Mouse (Mus musculus) lung, embryonic 16.5 days (tissue): ENCODE measurements at regions not wholly inside any gene's neighbourhood (a gene's known extent, or its start where the extent isn't known, plus 50 kb on each side); places are given as distances from the start of the nearest gene placed in this dataset.

Source experiments
- ATAC-seq: fragments of 200-750 bp; cut with Nextera tagmentation; 2 replicates; pipeline ENCODE4 v1.8.0; 2017; ENCODE audit warnings: low read depth, mild to moderate bottlenecking, moderate library complexity
- H3K27ac ChIP-seq: fragments of 300-500 bp; sonication (generic); 2 replicates; pipeline ENCODE4 v1.5.1; 2014; ENCODE audit warnings: mild to moderate bottlenecking, control low read depth, low read length
- H3K27me3 ChIP-seq: fragments of 300-500 bp; sonication (generic); 2 replicates; pipeline ENCODE4 v1.6.1; 2014; ENCODE audit warnings: low read depth, low read length, mixed read lengths; ENCODE audit not compliant: control insufficient read depth, insufficient read depth
- H3K36me3 ChIP-seq: fragments of 300-500 bp; sonication (generic); 2 replicates; pipeline ENCODE4 v1.6.1; 2014; ENCODE audit warnings: low read length; ENCODE audit not compliant: control insufficient read depth, insufficient read depth
- H3K4me1 ChIP-seq: fragments of 300-500 bp; sonication (generic); replicated peaks from 2 replicates; pipeline ENCODE4 v1.6.1; 2014; ENCODE audit warnings: low read length, mixed read lengths; ENCODE audit not compliant: control insufficient read depth, insufficient read depth
- H3K4me2 ChIP-seq: fragments of 300-500 bp; sonication (generic); 2 replicates; pipeline ENCODE4 v1.6.1; 2014; ENCODE audit warnings: low read depth, low read length, control low read depth
- H3K4me3 ChIP-seq: fragments of 300-500 bp; sonication (generic); 2 replicates; pipeline ENCODE4 v1.5.1; 2014; ENCODE audit warnings: mild to moderate bottlenecking, low read length, control low read depth
- H3K9ac ChIP-seq: fragments of 300-500 bp; sonication (generic); 2 replicates; pipeline ENCODE4 v1.6.1; 2014; ENCODE audit warnings: low read length, control low read depth
- H3K9me3 ChIP-seq: fragments of 300-500 bp; sonication (generic); 2 replicates; pipeline ENCODE4 v1.6.1; 2016; ENCODE audit warnings: low read length; ENCODE audit not compliant: control insufficient read depth
- WGBS: fragments of 180-500 bp; shearing (Covaris S2); extraction: QIAGEN DNeasy Blood & Tissue Kit; methylation state at CpG from one replicate; pipeline ENCODE4 v1.1.7; 2014; 5-methylcytosine and 5-hydroxymethylcytosine counted together

DNA sequence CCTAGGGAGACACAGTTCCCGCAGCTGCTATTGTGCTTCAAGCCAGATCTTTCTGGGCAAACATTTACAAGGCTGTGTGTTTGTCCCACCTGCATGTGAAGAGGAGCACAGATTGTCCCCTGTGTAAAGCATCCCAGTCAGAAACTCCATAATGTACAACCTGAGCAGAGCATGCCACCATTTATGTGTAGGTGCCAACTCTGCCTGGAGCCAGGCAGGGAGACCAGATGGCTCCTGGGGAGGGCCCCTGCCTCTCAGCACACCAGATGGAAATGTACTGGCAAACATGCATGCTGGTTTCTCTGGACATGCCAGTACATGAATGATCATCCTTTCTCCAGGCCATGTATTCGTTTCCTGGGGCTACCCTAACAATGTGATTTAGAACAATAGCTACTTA lies 98.6 kb upstream of the Foxp3 start:
- Histone ChIP-seq H3K27me3 (no peaks in the 10 kb centered on the region), H3K4me1 (no peaks in the 10 kb centered on the region), H3K9ac (no peak overlapping the region), H3K4me3 (no peak overlapping the region), H3K27ac (no peak overlapping the region), H3K9me3 (no peaks in the 10 kb centered on the region), H3K4me2 (no peak overlapping the region), H3K36me3 (no peaks in the 10 kb centered on the region)
- ATAC-seq, result no peak
- WGBS, result 64% methylated on average over 2 of the region's 2 CpGs

DNA sequence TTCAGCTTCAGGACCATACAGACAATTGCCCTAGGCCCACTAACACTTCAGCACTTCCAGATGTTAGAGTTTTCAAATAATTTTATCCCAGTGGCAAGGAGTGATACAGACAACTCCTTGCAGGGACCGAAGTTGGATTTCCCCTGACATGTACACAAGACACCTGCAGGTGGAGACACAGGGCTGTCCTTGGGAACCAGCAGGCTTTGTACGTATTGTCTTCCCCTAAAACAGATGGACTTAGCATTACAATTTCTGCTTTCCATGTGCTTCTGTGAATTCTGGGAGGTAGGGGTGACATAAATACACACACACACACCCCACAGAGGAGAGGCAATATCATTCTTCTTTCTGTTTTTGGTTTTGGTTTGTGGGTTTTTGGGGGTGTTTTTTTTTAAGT lies 98.2 kb upstream of the Usp27x start:
- ATAC-seq, result no peak
- 48% methylated on average over 2 of the region's 2 CpGs for WGBS
- no peak overlapping the region for H3K27ac ChIP-seq
- H3K9me3 ChIP-seq, result no peaks in the 10 kb centered on the region
- H3K27me3 ChIP-seq, result no peaks in the 10 kb centered on the region
- no peaks in the 10 kb centered on the region for H3K4me1 ChIP-seq
- no peaks in the 10 kb centered on the region for H3K36me3 ChIP-seq
- no peak overlapping the region for H3K4me2 ChIP-seq
- no peak overlapping the region for H3K9ac ChIP-seq
- H3K4me3 ChIP-seq, result no peak overlapping the region

DNA sequence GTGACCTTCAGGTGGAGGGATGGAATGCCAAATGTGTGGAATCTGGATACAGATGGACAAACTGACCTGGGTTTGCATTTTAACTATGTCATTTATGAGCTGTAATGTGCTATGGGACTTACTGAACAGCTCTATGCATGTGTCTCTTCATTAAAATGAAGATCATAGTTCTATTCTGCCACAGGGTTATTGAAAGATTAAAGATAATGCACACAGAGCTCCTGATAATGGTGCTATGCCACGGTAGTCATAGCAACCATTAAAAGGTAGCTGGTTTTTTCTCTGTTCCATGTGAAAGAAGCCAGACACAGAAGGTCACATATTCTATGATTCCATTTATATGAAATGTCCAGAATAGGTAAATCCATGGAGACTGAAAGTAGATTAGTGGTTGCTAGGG lies 94.2 kb upstream of the Usp27x start:
- Histone ChIP-seq H3K27me3 (no peaks in the 10 kb centered on the region), H3K27ac (no peak overlapping the region), H3K4me2 (no peak overlapping the region), H3K36me3 (no peaks in the 10 kb centered on the region), H3K4me3 (no peak overlapping the region), H3K9me3 (no peaks in the 10 kb centered on the region), H3K9ac (no peak overlapping the region), H3K4me1 (no peaks in the 10 kb centered on the region)
- no peak for ATAC-seq
- 63% methylated on average over 1 of the region's 1 CpGs for whole genome bisulfite sequencing

DNA sequence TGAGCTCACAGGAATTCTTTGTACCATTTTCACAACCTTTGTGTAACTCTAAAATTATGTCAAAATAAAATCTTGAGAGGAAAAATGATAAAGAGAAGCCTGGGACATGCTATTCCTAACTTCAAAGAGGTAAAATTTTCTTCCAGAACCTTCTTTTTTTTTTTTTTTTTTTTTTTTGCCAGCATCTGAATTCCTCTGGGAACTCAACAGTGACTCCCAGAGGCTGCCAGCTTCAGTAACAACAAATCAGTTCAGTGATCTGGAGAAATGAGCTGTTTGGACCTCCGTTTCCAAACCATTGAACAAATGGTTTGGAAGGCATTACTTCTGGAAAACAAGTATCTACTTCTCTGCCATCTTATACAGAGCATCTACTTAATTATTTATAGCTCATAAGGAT lies 92.4 kb upstream of the Usp27x start:
- H3K27ac ChIP-seq, result no peak overlapping the region
- H3K9me3 ChIP-seq, result no peaks in the 10 kb centered on the region
- no peak for ATAC-seq
- no peak overlapping the region for H3K4me2 ChIP-seq
- 50% methylated on average over 1 of the region's 1 CpGs for WGBS
- H3K4me3 ChIP-seq, result no peak overlapping the region
- H3K36me3 ChIP-seq, result no peaks in the 10 kb centered on the region
- H3K9ac ChIP-seq, result no peak overlapping the region
- H3K4me1 ChIP-seq, result no peaks in the 10 kb centered on the region
- no peaks in the 10 kb centered on the region for H3K27me3 ChIP-seq

DNA sequence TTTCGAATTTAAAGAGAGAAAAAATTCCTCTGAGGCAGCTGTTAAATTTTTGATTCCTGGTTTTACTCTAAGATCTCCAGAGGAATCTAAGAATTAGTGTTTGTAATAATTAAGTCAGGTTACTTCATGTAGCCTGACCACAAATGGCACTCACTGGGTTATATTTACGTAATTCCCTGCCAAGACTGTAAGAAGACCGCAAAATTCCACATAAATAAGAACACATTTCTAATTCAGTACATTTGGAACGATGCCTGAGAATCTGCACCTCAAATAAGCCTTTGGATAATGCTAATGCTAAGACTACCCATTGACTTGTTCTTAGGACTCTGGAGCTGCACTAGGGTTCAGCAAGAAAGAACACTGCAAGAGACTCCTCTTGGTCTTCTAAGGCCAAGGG lies 81.2 kb upstream of the Usp27x start:
- Histone ChIP-seq H3K4me3 (no peak overlapping the region), H3K4me1 (no peaks in the 10 kb centered on the region), H3K9me3 (no peaks in the 10 kb centered on the region), H3K9ac (no peak overlapping the region), H3K27me3 (no peaks in the 10 kb centered on the region), H3K27ac (no peak overlapping the region), H3K4me2 (no peak overlapping the region), H3K36me3 (no peaks in the 10 kb centered on the region)
- 69% methylated on average over 4 of the region's 4 CpGs for WGBS
- ATAC-seq, result no peak

DNA sequence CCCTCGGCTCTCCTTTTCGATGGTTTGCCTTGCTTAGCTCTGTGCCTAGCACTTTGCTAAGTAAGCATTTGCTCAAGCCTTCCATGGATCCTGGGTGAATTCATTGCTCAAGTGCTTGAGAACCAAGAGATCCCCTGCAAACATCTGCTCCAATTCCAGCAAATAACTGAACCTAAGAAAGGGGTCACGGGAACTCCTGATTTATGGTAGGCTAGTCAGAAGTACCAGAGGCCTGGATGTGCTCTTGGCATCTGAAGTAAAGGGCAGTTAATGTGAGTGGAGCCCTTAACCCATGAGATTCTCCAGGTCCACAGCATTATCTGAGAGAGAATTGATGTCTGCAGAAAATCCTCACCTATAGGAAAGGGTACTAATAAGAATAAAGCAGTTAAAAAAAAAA lies 69.4 kb upstream of the Usp27x start:
- Histone ChIP-seq H3K4me1 (no peaks in the 10 kb centered on the region), H3K36me3 (no peaks in the 10 kb centered on the region), H3K4me3 (no peak overlapping the region), H3K27ac (no peak overlapping the region), H3K9ac (no peak overlapping the region), H3K27me3 (no peaks in the 10 kb centered on the region), H3K9me3 (no peaks in the 10 kb centered on the region), H3K4me2 (no peak overlapping the region)
- ATAC-seq, result no peak
- 61% methylated on average over 3 of the region's 3 CpGs for WGBS

DNA sequence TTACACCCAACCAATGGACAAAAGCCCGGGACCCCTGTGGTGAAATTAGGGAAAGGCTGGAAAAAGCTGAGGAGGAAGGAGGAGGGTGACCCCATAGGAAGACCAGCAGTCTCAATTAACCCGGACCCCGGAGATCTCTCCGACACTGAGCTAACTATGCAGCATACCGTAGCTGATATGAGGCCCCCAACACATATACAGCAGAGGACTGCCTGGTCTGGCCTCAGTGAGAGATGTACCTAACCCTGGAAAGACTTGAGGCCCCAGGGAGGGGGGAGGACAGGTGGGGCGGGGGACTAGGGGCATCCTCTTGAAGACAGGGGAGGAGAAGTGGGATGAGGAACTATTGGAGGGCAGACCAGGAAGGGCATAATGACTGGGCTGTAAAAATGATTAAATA lies 69.0 kb upstream of the Usp27x start:
- H3K9ac ChIP-seq, result no peak overlapping the region
- H3K4me2 ChIP-seq, result no peak overlapping the region
- H3K27me3 ChIP-seq, result no peaks in the 10 kb centered on the region
- H3K36me3 ChIP-seq, result no peaks in the 10 kb centered on the region
- no peak overlapping the region for H3K4me3 ChIP-seq
- H3K27ac ChIP-seq, result peak overlapping the region; percentile 50; the same call in 1 of the 2 replicates
- H3K9me3 ChIP-seq, result no peaks in the 10 kb centered on the region
- ATAC-seq, result no peak
- no peaks in the 10 kb centered on the region for H3K4me1 ChIP-seq
- 33% methylated on average over 6 of the region's 6 CpGs for WGBS

DNA sequence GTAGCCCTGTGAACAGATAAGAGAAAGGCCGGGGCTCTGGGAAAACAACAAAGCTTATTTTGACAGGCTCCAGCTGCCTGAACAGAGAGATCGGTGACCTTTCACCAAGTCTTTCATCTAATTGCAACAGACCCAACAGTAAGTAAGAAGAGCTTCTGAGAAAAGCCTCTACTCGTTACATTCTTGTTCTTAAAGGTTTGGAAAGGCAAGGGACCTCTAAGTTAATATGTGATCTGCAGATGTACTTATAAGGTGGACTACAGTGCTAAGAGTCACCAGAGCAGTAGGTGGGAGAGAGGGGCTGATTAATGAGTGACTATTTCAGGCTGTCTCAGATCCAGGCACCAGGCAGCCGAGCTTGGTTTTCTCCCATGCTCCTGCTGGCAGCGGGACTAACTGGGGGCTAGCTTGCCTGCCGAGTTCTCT lies 68.4 kb upstream of the Usp27x start:
- no peaks in the 10 kb centered on the region for H3K27me3 ChIP-seq
- H3K27ac ChIP-seq, result peak overlapping the region; percentile 50; the same call in 1 of the 2 replicates
- ATAC-seq, result peak; percentile 56
- no peaks in the 10 kb centered on the region for H3K4me1 ChIP-seq
- whole genome bisulfite sequencing, result 28% methylated on average over 6 of the region's 6 CpGs
- no peak overlapping the region for H3K4me3 ChIP-seq
- no peak overlapping the region for H3K9ac ChIP-seq
- H3K9me3 ChIP-seq, result no peaks in the 10 kb centered on the region
- no peak overlapping the region for H3K4me2 ChIP-seq
- H3K36me3 ChIP-seq, result no peaks in the 10 kb centered on the region

DNA sequence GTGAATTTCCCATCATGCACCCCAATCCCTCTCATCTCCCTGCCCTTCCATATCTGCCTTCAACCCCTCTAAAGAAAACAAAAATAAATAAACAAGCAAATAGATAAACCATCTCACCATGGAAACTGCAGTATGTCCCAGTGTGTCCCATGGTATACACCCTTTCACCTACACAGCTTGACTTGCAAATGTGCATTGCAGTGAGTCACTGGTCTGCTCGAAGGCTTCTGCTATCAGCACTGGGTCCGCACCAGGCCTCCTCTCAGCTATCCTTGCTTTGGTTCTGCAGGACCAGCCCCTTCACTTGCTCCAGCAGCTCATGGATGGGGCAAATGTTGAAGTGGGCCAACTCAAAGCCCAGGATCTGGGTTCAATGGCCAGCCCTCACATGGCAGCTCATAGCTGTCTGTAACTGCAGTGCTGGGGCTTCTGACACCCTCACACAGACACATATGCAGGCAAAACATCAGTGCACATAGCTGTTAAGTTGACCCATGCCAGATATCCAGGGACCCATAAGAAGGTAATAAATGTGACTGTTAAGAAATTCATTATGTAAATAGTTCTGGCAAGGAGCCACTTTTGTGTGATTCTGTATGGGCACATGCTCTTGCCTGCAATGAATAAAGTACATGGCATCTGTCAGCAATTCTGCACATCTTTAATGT lies 59.9 kb upstream of the Usp27x start:
- H3K27ac ChIP-seq, result no peak overlapping the region
- H3K4me2 ChIP-seq, result no peak overlapping the region
- H3K9ac ChIP-seq, result no peak overlapping the region
- no peak for ATAC-seq
- WGBS, result 75% methylated on average over 2 of the region's 2 CpGs
- H3K9me3 ChIP-seq, result no peaks in the 10 kb centered on the region
- no peaks in the 10 kb centered on the region for H3K27me3 ChIP-seq
- no peak overlapping the region for H3K4me3 ChIP-seq
- no peaks in the 10 kb centered on the region for H3K36me3 ChIP-seq
- no peaks in the 10 kb centered on the region for H3K4me1 ChIP-seq

DNA sequence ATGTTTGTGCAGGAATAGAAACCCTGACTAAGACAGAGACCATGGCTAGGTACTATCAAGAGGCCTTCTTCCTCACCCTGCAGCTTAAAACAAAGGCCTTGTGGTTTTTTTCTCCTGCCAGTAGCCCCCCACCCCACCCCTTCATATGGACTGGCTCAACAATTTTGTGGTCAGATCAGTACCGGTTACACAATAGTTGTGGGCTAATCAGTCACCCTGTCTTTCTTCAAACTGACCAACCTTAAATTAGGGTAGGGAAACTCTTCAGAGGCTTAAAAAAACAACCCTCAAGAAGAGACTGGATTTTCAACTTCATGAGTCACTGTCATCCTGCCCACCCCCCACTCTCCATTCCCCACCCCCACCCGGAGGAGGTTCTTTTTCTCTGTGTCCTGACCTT lies 58.6 kb upstream of the Usp27x start:
- Histone ChIP-seq H3K4me3 (no peak overlapping the region), H3K9me3 (no peaks in the 10 kb centered on the region), H3K4me1 (no peaks in the 10 kb centered on the region), H3K27me3 (no peaks in the 10 kb centered on the region), H3K9ac (no peak overlapping the region), H3K27ac (no peak overlapping the region), H3K36me3 (no peaks in the 10 kb centered on the region), H3K4me2 (no peak overlapping the region)
- ATAC-seq, result peak; percentile 34; the same call in 1 of the 2 replicates
- WGBS, result 15% methylated on average over 2 of the region's 2 CpGs
